Mouse (Mus musculus): ENCODE results near the gene Zfp385c. TPM values are rescaled to one million over a fixed set of nuclear protein-coding genes. Genes with fewer than 3 reads are reported as not detected.

Zfp385c gene
- not detected for total RNA-seq (2023)

DNA sequence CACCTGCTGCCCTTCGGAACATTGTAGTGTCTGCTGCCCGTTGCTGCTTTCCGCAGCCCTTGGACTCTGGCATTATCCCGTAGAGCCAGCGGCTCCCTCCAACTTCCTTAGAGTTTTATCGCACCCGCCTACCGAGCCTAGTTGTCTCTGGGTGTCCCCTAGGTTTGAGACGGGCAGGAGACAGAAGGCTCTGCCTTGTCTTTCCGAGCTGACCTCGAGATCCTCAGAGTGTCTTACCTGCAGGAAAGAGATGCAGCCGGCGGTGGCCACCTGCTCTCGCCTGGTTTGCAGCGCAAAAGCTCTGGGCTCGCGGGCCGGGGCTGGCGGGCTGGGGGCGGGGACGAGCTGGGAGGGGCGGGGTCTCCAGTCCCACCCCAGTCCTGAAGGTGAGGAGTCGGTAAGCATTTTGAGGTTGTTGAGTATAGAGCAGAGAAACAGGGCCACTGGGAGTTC lies at the start of gene Zfp385c:
Gene Zfp385c (minus strand): TSS at position 292 of the 453 bp plus-strand sequence.

DNA sequence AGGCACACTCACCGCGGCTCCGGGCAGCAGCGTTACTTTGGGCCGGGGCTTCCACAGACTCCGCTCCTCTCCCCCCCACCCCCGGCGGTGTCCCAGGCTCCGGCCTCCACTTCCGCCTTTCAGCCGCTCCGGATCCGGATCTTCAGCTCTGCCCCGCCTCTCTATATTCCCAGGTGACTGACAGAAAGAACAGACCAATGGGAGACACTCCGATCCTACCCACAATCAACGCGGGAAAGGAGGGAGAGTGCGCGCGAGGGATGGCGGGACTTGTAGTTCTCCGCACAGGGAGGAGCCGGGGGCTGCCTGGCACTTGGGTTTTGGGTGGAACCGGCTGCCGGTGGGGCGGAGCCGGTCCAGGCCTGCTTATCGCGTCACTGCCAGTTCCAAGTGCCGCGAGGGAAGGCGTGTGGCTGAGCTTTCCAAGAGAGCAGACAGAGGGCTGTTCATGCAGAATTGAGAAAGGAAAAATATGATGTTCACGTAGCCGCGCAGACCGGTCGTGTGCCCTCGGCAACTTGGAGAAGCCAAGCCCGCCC lies 45.9 kb upstream of the Zfp385c start, which contains the start of gene Rab5c:
Gene Rab5c (minus strand): TSS at position 150 of the 539 bp plus-strand sequence.

DNA sequence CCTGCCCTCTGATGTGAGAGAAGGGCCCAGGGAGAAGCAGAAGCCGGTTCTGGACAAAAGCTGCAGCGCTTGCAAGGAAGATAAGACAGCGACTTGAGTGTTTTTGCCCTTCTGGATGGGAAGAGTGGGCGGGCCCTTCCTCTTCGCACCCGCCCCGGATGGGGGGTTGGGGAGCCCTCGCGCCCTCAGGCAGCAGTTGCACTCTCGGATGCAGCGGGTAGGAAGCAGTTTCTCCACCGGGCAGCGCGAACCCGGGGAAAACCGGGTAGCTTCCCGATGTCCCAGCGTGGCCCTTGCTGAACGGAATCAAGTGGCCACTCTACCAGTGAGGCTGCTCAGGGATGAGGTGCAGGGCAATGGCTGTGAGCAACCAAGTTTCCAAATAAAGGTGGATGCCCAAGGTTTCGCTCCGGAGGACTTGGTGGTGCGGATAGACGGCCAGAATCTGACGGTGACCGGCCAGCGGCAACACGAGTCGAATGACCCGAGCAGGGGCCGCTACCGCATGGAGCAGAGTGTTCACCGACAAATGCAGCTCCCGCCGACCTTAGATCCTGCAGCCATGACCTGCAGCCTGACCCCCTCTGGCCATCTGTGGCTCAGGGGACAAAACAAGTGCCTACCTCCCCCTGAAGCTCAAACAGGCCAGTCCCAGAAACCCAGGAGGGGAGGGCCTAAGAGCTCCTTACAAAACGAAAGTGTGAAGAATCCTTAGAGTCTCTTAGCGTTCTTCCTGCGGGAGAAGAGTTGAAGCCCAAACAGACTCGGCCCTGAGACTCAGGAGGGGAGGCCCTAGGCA lies 21.7 kb upstream of the Zfp385c start, which contains the start of gene Hspb9:
Gene Hspb9 (plus strand): TSS at position 116 of the 799 bp plus-strand sequence.

DNA sequence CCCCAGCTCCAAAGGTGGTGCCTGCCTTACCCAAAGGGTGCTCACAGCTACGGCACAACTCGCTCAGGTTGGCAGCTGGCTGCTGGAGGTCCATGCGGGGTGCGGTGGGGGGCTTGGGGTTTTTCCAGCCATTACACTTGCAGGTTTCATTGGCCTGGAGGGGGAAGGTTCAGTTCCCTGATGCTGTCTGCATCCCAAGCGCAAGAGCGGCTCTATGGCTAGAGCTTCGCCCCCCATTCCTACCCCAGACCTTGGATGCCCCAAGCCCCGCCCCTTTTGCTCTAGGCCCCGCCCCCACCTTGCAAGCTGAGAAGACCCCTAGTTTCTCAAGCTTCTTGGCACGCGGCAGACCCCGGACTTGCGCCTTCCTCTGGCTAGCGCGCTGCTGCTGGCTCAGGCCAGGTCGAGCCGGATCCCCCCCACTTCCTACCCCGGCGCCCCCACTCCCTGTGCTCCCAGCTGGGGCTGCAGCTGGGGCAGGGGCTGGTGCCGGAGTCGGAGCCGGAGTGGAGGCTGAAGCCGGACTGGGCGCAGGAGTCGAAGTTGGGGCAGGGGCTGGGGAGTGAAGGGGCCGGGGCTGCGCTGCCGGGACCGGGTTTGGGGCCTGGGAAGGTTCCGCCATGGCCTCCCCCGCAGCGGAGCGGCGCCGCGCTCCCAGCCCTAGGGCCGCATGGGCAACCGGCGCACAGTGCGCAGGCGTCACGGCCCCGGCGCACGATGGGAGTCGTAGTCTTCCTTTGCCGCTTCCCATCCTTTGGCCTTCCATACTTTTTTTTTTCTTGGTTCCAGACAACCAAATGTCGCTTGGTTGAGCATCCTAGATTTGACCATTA lies 19.7 kb upstream of the Zfp385c start, which contains the start of gene Kat2a:
Gene Kat2a (minus strand): TSS at position 683 of the 833 bp plus-strand sequence.

DNA sequence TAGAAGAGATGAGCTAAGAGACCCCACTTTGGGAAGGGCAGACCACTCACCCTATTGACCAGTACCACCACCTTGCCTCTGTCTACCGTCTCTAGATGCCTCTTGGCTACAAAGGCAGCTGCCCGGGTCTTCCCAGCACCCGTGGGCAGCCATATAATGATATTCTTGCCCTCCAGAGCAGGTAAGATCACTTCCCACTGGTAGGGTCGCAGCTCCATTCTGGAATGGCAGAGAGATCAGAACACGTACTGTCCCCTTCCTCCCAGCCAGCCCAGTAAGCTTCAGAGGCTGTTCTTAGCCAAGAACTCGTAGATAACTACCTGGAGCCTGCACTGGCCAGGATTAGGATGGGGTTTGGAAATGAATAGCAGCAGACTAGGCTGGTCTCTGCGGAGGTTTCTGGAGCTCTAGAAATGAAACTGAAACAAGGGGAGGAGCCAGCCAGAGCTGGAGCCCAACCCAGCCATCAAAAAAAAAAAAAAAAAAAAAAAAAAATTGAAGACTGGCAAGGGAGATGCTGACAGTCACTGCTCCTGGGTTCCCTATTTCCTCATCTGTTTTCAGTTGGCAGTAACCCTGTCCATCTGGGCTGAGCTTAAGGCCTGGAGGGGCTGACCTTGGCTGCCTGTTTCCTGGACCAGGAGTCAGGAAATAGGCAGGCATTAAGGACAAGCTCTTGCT lies 11.7 kb upstream of the Zfp385c start, which contains the start of gene Dhx58:
Gene Dhx58 (minus strand): TSS at position 421 of the 681 bp plus-strand sequence.

DNA sequence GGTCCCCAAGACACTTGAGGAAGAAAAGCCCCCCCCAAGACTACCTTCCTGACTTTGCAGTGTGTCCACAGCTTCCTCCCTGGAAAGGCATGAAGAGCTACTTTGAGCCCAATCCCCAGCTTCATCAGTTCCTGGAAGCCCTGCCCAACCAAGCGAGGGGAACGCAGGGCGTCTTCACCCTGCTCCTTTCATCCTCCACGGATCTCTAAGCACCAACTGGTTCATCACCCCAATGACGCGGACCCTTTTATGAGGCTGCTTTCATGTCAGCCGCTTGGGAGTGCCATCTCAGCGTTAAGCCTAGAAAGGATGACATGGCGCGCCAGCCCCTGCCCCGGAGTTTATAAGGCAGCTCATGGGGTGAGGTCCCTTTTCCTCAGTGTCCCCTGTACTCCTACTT lies 72.3 kb downstream of the Zfp385c start, which contains the start of gene Dnajc7:
Gene Dnajc7 (minus strand): TSS at position 187 of the 400 bp plus-strand sequence.

DNA sequence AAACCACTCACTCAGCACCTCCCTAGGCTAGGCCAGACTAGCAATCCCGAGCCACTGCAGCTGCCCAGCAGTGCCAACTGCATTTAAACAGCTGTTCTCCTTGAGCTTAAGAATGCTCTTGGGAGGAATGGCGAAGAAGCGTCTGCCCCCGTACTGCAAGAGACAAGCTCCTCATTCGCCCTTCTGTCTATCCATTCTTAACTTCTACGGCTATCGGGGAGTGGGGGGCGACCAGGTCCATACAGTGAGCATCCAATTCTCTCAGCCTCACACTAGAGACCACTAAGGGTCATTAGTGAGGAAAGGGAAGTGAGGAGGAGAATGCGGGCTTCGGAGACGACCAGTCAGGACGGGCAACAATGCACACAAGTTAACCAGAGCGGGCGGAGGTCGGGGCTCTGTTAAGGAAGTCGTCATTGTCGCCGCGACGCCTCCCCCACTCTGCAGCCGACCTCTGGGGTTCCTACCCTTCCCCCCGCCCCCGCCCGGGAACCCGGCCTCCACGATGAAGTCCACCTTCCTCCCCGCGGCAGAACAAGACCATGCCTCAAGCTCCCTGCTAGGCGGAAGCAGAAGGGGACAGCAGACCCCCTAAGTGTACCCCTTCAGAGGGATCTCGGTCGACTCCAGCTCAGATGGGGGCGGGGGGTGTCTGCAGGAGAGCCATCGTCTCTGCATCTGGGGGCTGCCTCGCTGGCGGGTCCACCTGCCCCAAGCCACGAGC lies 73.3 kb downstream of the Zfp385c start, which contains the start of gene Nkiras2:
Gene Nkiras2 (plus strand): TSS at position 484 of the 724 bp plus-strand sequence.

Other genes starting within 250 kb of the Zfp385c start
- 10 to 100 TPM; 22.5 to 35.4 TPM for gene Klhl11, start 219.7 kb downstream of the Zfp385c start, total RNA-seq (2023)
- gene Acly, start 164.5 kb downstream of the Zfp385c start, total RNA-seq (2023) = 100 to 1,000 TPM; 146 to 160 TPM
- gene Ttc25, start 146.8 kb downstream of the Zfp385c start, total RNA-seq (2023) = not detected
- gene Cnp, start 117.6 kb downstream of the Zfp385c start, total RNA-seq (2023) = 100 to 1,000 TPM; 124 to 136 TPM
- gene Nkiras2, start 73.2 kb downstream of the Zfp385c start, total RNA-seq (2023) = 10 to 100 TPM; 18.6 to 23.3 TPM
- gene Dnajc7, start 72.3 kb downstream of the Zfp385c start, total RNA-seq (2023) = 100 to 1,000 TPM; 398 to 430 TPM
- 10 to 100 TPM; 12.2 to 15.1 TPM for gene Dhx58, start 11.8 kb upstream of the Zfp385c start, total RNA-seq (2023)
- gene Kat2a, start 20.0 kb upstream of the Zfp385c start, total RNA-seq (2023) = 10 to 100 TPM; 44.5 to 49.7 TPM
- not detected for gene Hspb9, start 21.4 kb upstream of the Zfp385c start, total RNA-seq (2023)
- gene Rab5c, start 45.8 kb upstream of the Zfp385c start, total RNA-seq (2023) = 100 to 1,000 TPM; 121 to 133 TPM
- gene Kcnh4, start 67.5 kb upstream of the Zfp385c start, total RNA-seq (2023) = under 1 TPM; 0.23 to 0.24 TPM
- gene Hcrt, start 70.5 kb upstream of the Zfp385c start, total RNA-seq (2023) = not detected
- 1 to 10 TPM; 6.3 to 6.5 TPM for gene Ghdc, start 78.5 kb upstream of the Zfp385c start, total RNA-seq (2023)
- gene Stat5b, start 158.3 kb upstream of the Zfp385c start, total RNA-seq (2023) = 100 to 1,000 TPM; 129 to 142 TPM
- 10 to 100 TPM; 84.3 to 91.3 TPM for gene Stat5a, start 166.9 kb upstream of the Zfp385c start, total RNA-seq (2023)
- 100 to 1,000 TPM; 263 to 271 TPM for gene Stat3, start 247.1 kb upstream of the Zfp385c start, total RNA-seq (2023)